Mouse (Mus musculus): ENCODE data around the gene Rps8. TPM values are rescaled to one million over a fixed set of nuclear protein-coding genes. Genes with fewer than 3 reads are reported as not detected.

Gene Rps8
- total RNA-seq, 2 experiments from 2014 or later, result 498 to 543 TPM

- peak; percentile 85 for DNase-seq (ENCODE audit: low spot score)
Observed at GRCm38 (mm10) chr4:117125910-117126674, 30.0 kb downstream of the Rps8 start.

GRCm38 (mm10) chr4:117125348-117125909, 30.6 kb downstream of the Rps8 start, which contains the start of gene Btbd19:
TSS of gene Btbd19 (minus strand) at chr4:117125725.
- peak; percentile 75 for DNase-seq (ENCODE audit: low spot score)

- DNase-seq (ENCODE audit: low spot score), result peak; percentile 38
Observed at GRCm38 (mm10) chr4:117124518-117125347, 31.3 kb downstream of the Rps8 start.

GRCm38 (mm10) chr4:117124218-117124517, 31.9 kb downstream of the Rps8 start:
- DNase-seq (ENCODE audit: low spot score), result no peak

- no peak for DNase-seq (ENCODE audit: low spot score)
Observed at GRCm38 (mm10) chr4:117123546-117124217, 32.4 kb downstream of the Rps8 start.

- DNase-seq (ENCODE audit: low spot score), result no peak
Observed at GRCm38 (mm10) chr4:117122209-117122608, 33.8 kb downstream of the Rps8 start.

- DNase-seq (ENCODE audit: low spot score), result peak; percentile 97
Observed at GRCm38 (mm10) chr4:117120445-117121414, 35.3 kb downstream of the Rps8 start.

- no peak for DNase-seq (ENCODE audit: low spot score)
Observed at GRCm38 (mm10) chr4:117120052-117120444, 36.0 kb downstream of the Rps8 start.

GRCm38 (mm10) chr4:117119636-117120035, 36.4 kb downstream of the Rps8 start:
- DNase-seq (ENCODE audit: low spot score), result no peak

GRCm38 (mm10) chr4:117117931-117118330, 38.1 kb downstream of the Rps8 start:
- no peak for DNase-seq (ENCODE audit: low spot score)

GRCm38 (mm10) chr4:117115592-117115991, 40.5 kb downstream of the Rps8 start:
- DNase-seq (ENCODE audit: low spot score), result no peak

- DNase-seq (ENCODE audit: low spot score), result no peak
Observed at GRCm38 (mm10) chr4:117113237-117113636, 42.8 kb downstream of the Rps8 start.

- no peak for DNase-seq (ENCODE audit: low spot score)
Observed at GRCm38 (mm10) chr4:117110985-117111384, 45.1 kb downstream of the Rps8 start.

GRCm38 (mm10) chr4:117110249-117110648, 45.8 kb downstream of the Rps8 start:
- DNase-seq (ENCODE audit: low spot score), result no peak

- DNase-seq (ENCODE audit: low spot score), result no peak
Observed at GRCm38 (mm10) chr4:117109330-117109729, 46.7 kb downstream of the Rps8 start.

- DNase-seq (ENCODE audit: low spot score), result no peak
Observed at GRCm38 (mm10) chr4:117108524-117108849, 47.6 kb downstream of the Rps8 start.

- DNase-seq (ENCODE audit: low spot score), result no peak
Observed at GRCm38 (mm10) chr4:117107813-117108523, 48.1 kb downstream of the Rps8 start.

GRCm38 (mm10) chr4:117105127-117105526, 50.9 kb downstream of the Rps8 start:
- no peak for DNase-seq (ENCODE audit: low spot score)

- DNase-seq (ENCODE audit: low spot score), result no peak
Observed at GRCm38 (mm10) chr4:117104672-117105071, 51.4 kb downstream of the Rps8 start.

Data from gastrocnemius, adult 18-20 months (tissue).